Mouse (Mus musculus) liver, adult 2 months (tissue): ENCODE measurements around the gene Srbd1.

Experiments used
- CTCF ChIP-seq: fragments of 200-500 bp; IDR thresholded peaks from 2 replicates; pipeline ENCODE4 v1.5.1; 2011; ENCODE audit warnings: low read depth, low read length, control low read depth
- POLR2A ChIP-seq: fragments of 200-500 bp; IDR thresholded peaks from 2 replicates; pipeline ENCODE4 v1.6.1; 2011; ENCODE audit warnings: low read length, control low read depth; ENCODE audit not compliant: insufficient read depth; ENCODE audit errors: extremely low read depth

- TF ChIP-seq CTCF (no peak), POLR2A (no peak)
Observed at GRCm38 (mm10) chr17:86184552-86185209, 39.7 kb upstream of the Srbd1 start.
